Mouse (Mus musculus): ENCODE results near the gene Plaa. TPM values are rescaled to one million over a fixed set of nuclear protein-coding genes. Genes with fewer than 3 reads are reported as not detected.

Plaa gene
- total RNA-seq (2012; rRNA removed): 85.1 and 103 TPM in 2 replicates
- 100 to 1,000 TPM in 1 of 2 experiments, 10 to 100 TPM in 1; 63.7 to 102 TPM for polyA plus RNA-seq (2012; ENCODE audit: insufficient read depth in 1 of 2, insufficient read length in 2 of 2, low read depth in 1 of 2, low replicate concordance in 2 of 2, missing spikeins in 1 of 2)

DNA sequence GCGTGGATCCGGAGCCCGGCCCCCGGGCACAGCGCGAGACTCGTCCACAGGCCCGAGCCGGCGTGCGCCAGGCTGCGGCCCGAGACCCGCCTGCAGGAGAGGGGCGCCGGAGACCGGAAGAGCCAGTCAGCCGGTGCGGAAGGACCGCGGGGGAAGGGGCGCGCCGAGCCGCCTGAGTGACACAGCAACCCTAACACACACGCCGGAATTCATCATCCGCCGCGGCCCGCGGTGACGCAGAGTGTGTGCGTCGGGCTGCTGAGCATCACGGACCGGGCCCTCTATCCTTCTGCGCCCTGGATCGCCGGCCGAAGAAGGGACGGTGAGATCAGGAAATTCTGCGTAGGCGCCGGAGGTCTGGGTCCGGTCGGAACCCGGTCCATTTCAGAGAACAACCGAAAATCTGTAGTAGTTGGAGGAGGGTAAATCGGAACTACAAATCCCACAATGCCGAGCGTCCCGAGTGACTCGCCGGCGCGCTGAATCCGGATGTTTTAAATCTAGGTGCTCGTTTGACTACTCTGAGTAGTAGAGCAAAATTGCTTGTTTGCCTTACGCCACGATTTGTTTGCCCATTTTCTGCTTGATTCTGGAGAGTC, at the start of gene Plaa:
Gene Plaa, minus strand, starts transcription at position 214 of the 599 bp plus-strand sequence.
- no peaks in the 10 kb centered on the region for H3K27me3 ChIP-seq (ENCODE audit: control insufficient read depth in 1 of 2, insufficient read depth in 2 of 2, low read length in 2 of 2)
- peak within 1 kb of the TSS; percentile 97 for H3K9ac ChIP-seq (ENCODE audit: control insufficient read depth, low read depth, low read length, poor library complexity, severe bottlenecking)
- peak within 1 kb of the TSS; percentile 84 for H3K27ac ChIP-seq (ENCODE audit: control insufficient read depth, low read depth, low read length)
- H3K9me3 ChIP-seq (replicated peaks; ENCODE audit: insufficient read depth, low read length): no peaks in the 10 kb centered on the region
- H3K36me3 ChIP-seq (ENCODE audit: control insufficient read depth in 1 of 2, insufficient read depth in 2 of 2, low read length in 2 of 2): peaks cover 0 to 21% of the 10 kb centered on the region in 2 experiments; a peak in 3 of 4 replicates
- H3K4me3 ChIP-seq (ENCODE audit: control insufficient read depth in 1 of 2, insufficient read depth in 1 of 2, low read depth in 2 of 2, low read length in 2 of 2): peak within 1 kb of the TSS; percentile 87 to 97
- peak; percentile 95 for DNase-seq (ENCODE audit: low read depth, low spot score)
- peaks cover 38% of the 10 kb centered on the region for H3K79me2 ChIP-seq (ENCODE audit: control insufficient read depth, insufficient read depth, low read length, poor library complexity)
- peaks cover 4 to 10% of the 10 kb centered on the region in 2 experiments for H3K4me1 ChIP-seq (ENCODE audit: control insufficient read depth in 1 of 2, insufficient read depth in 2 of 2, low read length in 2 of 2)
- TF ChIP-seq POLR2AphosphoS5 (IDR thresholded peaks at IDR 0.05; ENCODE audit: borderline replicate concordance, low read depth, low read length): no peak
- no peak for TF ChIP-seq MYB (IDR thresholded peaks at IDR 0.05; ENCODE audit: low read depth, low read length)
- TF ChIP-seq USF2 (IDR thresholded peaks at IDR 0.05; ENCODE audit: borderline replicate concordance in 1 of 2, insufficient read depth in 1 of 2, low read depth in 1 of 2, low read length in 2 of 2): no peak
- peak; percentile 67 for TF ChIP-seq POLR2AphosphoS2 (IDR thresholded peaks at IDR 0.05; ENCODE audit: low read length)
- no peak; the same call in 1 of the 2 replicates for TF ChIP-seq BHLHE40 (IDR thresholded peaks at IDR 0.05; ENCODE audit: borderline replicate concordance, low read depth, low read length)
- TF ChIP-seq TAL1 (IDR thresholded peaks at IDR 0.05; ENCODE audit: low read length): no peak
- TF ChIP-seq RAD21 (IDR thresholded peaks at IDR 0.05; ENCODE audit: low read depth, low read length): no peak
- peak; percentile 12; the same call in 1 of the 2 replicates for TF ChIP-seq MAX (IDR thresholded peaks at IDR 0.05; ENCODE audit: low read length)
- peak; percentile 94 for TF ChIP-seq HCFC1 (IDR thresholded peaks at IDR 0.05; ENCODE audit: low read depth, low read length)
- TF ChIP-seq CHD1 (IDR thresholded peaks at IDR 0.05; ENCODE audit: low read depth, low read length): no peak
- TF ChIP-seq SIN3A (IDR thresholded peaks at IDR 0.05; ENCODE audit: low read length): peak; percentile 91
- 0 out of 2 replicates have a peak, but pooled peaks have one; percentile 43 for TF ChIP-seq MYC (IDR thresholded peaks at IDR 0.05; ENCODE audit: low read depth, low read length)
- peak; percentile 61; the same call in 1 of the 2 replicates for TF ChIP-seq E2F4 (IDR thresholded peaks at IDR 0.05; ENCODE audit: borderline replicate concordance, low read depth, low read length)
- TF ChIP-seq ZKSCAN1 (IDR thresholded peaks at IDR 0.05; ENCODE audit: low read depth, low read length): no peak
- no peak for TF ChIP-seq MEF2A (IDR thresholded peaks at IDR 0.05; ENCODE audit: extremely low read depth, insufficient replicate concordance, low read depth, low read length, poor library complexity, severe bottlenecking)
- peak; percentile 41; the same call in 1 of the 2 replicates for TF ChIP-seq TCF12 (IDR thresholded peaks at IDR 0.05; ENCODE audit: low read depth, low read length)
- TF ChIP-seq EP300 (IDR thresholded peaks at IDR 0.05; ENCODE audit: low read depth in 1 of 2, low read length in 2 of 2): peak in 1 of 2 experiments; percentile 49; a peak in 2 of 4 replicates
- TF ChIP-seq TBP (IDR thresholded peaks at IDR 0.05; ENCODE audit: low read depth, low read length): peak; percentile 89
- peak; percentile 86 for TF ChIP-seq ELF1 (IDR thresholded peaks at IDR 0.05; ENCODE audit: low read depth, low read length)
- peak; percentile 90 for TF ChIP-seq MXI1 (IDR thresholded peaks at IDR 0.05; ENCODE audit: low read depth, low read length)
- no peak; the same call in 1 of the 2 replicates for TF ChIP-seq MAZ (IDR thresholded peaks at IDR 0.05; ENCODE audit: low read depth, low read length)
- TF ChIP-seq NELFE (IDR thresholded peaks at IDR 0.05; ENCODE audit: low read depth, low read length): peak; percentile 44
- TF ChIP-seq SMC3 (IDR thresholded peaks at IDR 0.05; ENCODE audit: low read depth, low read length): no peak
- no peak for TF ChIP-seq ZC3H11A (IDR thresholded peaks at IDR 0.05; ENCODE audit: low read depth, low read length)
- no peak for TF ChIP-seq JUND (IDR thresholded peaks at IDR 0.05; ENCODE audit: low read depth, low read length)
- no peak for TF ChIP-seq CTCF (IDR thresholded peaks at IDR 0.05 in 2 of 3, conservative IDR thresholded peaks at IDR 0.05 in 1 of 3; ENCODE audit: control insufficient read depth in 1 of 3, insufficient read depth in 1 of 3, low read depth in 2 of 3, low read length in 3 of 3, poor library complexity in 1 of 3, severe bottlenecking in 1 of 3)
- peak; percentile 63 for TF ChIP-seq USF1 (IDR thresholded peaks at IDR 0.05; ENCODE audit: low read depth, low read length)
- peak; percentile 71; the same call in 1 of the 2 replicates for TF ChIP-seq GABPA (IDR thresholded peaks at IDR 0.05; ENCODE audit: low read depth, low read length)
- TF ChIP-seq ZMIZ1 (IDR thresholded peaks at IDR 0.05; ENCODE audit: low read depth, low read length): peak; percentile 30; the same call in 1 of the 2 replicates
- peak; percentile 79 for TF ChIP-seq ETS1 (IDR thresholded peaks at IDR 0.05; ENCODE audit: low read depth, low read length)
- peak in 1 of 2 experiments; percentile 77; a peak in 2 of 4 replicates for TF ChIP-seq POLR2A (IDR thresholded peaks at IDR 0.05; ENCODE audit: control insufficient read depth in 1 of 2, insufficient read depth in 1 of 2, low read depth in 1 of 2, low read length in 2 of 2, poor library complexity in 1 of 2)
- TF ChIP-seq UBTF (IDR thresholded peaks at IDR 0.05; ENCODE audit: borderline replicate concordance, insufficient read depth, low read depth, low read length): peak; percentile 51; the same call in 1 of the 2 replicates
- TF ChIP-seq CHD2 (IDR thresholded peaks at IDR 0.05; ENCODE audit: low read length): no peak
- peak; percentile 23; the same call in 1 of the 2 replicates for TF ChIP-seq NRF1 (IDR thresholded peaks at IDR 0.05; ENCODE audit: insufficient read depth, low read depth, low read length, poor library complexity, severe bottlenecking)
- no peak for TF ChIP-seq MAFK (IDR thresholded peaks at IDR 0.05; ENCODE audit: borderline replicate concordance, low read depth, low read length)
